Mouse (Mus musculus): ENCODE measurements around the gene Slco1a5. TPM values are rescaled to one million over a fixed set of nuclear protein-coding genes. Genes with fewer than 3 reads are reported as not detected.

The Slco1a5 gene
- polyA plus RNA-seq, 1 experiment from 2014 or later: 0.75 TPM

Other genes with a start within 250 kb of the Slco1a5 start
- 0.23 and 0.55 TPM in 2 replicates for gene Slco1a6, start 114.5 kb downstream of the Slco1a5 start, polyA plus RNA-seq (2014; fragmentation: Nextera tagmentation; extraction: Ambion mirVana)
- gene Iapp, start 24.6 kb downstream of the Slco1a5 start, polyA plus RNA-seq (2014; fragmentation: Nextera tagmentation; extraction: Ambion mirVana): not detected in 2 replicates
- 20.3 and 21.1 TPM in 2 replicates for gene Pyroxd1, start 22.7 kb upstream of the Slco1a5 start, polyA plus RNA-seq (2014; fragmentation: Nextera tagmentation; extraction: Ambion mirVana)
- gene Recql, start 64.1 kb upstream of the Slco1a5 start, polyA plus RNA-seq (2014; fragmentation: Nextera tagmentation; extraction: Ambion mirVana): 27.2 and 28.4 TPM in 2 replicates
- gene Golt1b, start 64.2 kb upstream of the Slco1a5 start, polyA plus RNA-seq (2014; fragmentation: Nextera tagmentation; extraction: Ambion mirVana): 82.7 and 84.3 TPM in 2 replicates
- 1.7 and 3.2 TPM in 2 replicates for gene Spx, start 90.5 kb upstream of the Slco1a5 start, polyA plus RNA-seq (2014; fragmentation: Nextera tagmentation; extraction: Ambion mirVana)
- gene Gys2, start 150.1 kb upstream of the Slco1a5 start, polyA plus RNA-seq (2014; fragmentation: Nextera tagmentation; extraction: Ambion mirVana): 0.07 TPM in 1 of 2 replicates, not detected in the other
- gene Ldhb, start 185.0 kb upstream of the Slco1a5 start, polyA plus RNA-seq (2014; fragmentation: Nextera tagmentation; extraction: Ambion mirVana): 483 and 499 TPM in 2 replicates
- 12.4 and 12.9 TPM in 2 replicates for gene Kcnj8, start 248.6 kb upstream of the Slco1a5 start, polyA plus RNA-seq (2014; fragmentation: Nextera tagmentation; extraction: Ambion mirVana)